Mouse (Mus musculus) olfactory bulb, adult 2 months (tissue): Measurements from ENCODE around the gene 1700030K09Rik.

ENCODE experiments used
- CTCF ChIP-seq: fragments of 200-500 bp; IDR thresholded peaks from 2 replicates; pipeline ENCODE4 v1.5.1; 2012; ENCODE audit warnings: low read depth, mild to moderate bottlenecking, low read length, moderate library complexity; ENCODE audit not compliant: insufficient read depth
- POLR2A ChIP-seq: fragments of 200-500 bp; IDR thresholded peaks from 2 replicates; pipeline ENCODE4 v1.6.1; 2012; ENCODE audit warnings: mild to moderate bottlenecking, low read depth, low read length, moderate library complexity; ENCODE audit not compliant: insufficient read depth

DNA sequence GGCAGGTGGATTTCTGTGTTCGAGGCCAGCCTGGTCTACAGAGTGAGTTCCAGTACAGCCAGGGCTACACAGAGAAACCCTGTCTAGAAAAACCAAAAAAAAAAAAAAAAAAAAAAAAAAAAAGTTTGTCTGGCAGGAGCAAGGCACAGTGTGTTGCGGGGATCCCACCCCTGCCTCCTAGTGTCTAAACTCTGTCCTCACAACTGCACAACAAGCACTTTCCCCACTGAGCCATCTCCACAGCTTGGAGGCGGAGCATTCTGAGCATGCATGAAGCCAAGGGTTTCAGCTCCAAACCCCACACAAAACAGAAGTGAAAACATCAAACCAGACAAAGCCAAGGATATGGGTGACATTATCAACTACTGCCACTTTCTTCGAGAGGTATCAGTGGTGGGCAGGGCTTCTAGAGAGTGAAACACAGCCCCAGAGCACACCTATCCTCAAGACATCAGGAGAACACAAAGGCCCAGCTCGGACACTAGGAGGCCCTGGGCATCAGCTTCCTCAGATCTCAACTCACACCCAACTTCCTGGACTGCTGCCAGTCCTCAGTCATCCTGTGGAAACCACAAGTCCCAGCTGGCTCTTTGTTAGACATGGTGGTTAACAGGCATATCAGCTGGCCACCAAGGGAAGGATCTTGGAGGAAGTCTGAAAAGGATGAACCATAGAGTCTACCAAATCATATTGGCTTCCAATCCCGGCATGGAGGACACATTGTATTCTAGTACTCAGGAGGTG is 41.9 kb downstream of the 1700030K09Rik start:
- TF ChIP-seq CTCF (no peak), POLR2A (no peak)
